Mouse (Mus musculus): ENCODE data around the gene Slc38a8.

DNA sequence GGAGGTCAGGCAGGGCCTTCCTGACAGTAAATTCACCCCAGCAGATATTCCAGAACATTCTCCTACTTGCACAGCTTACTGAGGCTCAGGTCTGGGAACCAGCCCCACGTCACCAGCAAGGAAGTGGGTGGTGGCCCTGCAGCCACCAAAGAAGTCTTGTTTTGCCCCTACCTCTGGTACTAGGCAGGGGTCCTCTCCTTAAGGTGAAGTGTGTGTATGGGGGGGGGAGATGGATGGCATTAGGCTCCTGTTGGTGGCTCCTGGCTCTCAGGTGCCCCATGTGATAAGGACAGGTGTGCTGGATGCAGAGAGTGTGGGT is 60.6 kb downstream of the Slc38a8 start:
- TF ChIP-seq POLR2A (IDR thresholded peaks at IDR 0.05; ENCODE audit: low read depth, low read length) = no peak
- no peak for TF ChIP-seq CTCF (IDR thresholded peaks at IDR 0.05; ENCODE audit: extremely low read depth, insufficient read depth, insufficient read length, insufficient replicate concordance)
